29 mouse cellular contexts compared by ENCODE assay signal in the genomic region with DNA sequence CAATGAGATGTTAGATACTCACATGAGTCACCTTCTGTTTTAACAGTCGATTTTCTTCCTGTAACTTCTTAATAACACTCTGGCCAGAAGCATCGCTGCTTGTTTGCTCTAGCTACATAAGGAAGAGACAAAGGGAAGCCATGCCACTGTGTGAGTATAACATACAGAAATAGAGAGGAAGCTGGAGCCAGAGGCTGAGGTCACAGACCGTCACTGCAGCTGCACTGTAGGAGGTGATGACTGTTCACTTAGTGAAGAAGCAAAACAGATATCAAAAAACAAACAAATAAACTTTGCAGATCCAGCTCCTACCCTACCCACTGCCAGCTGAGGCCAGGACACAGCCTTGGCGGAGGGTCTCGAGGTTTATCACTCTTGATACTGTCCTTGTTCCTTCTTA. TPM values are rescaled to one million over a fixed set of nuclear protein-coding genes. Genes with fewer than 3 reads are reported as not detected.
DNase-seq lines count a peak whose midpoint lies in the region; ATAC-seq and TF ChIP-seq lines count a peak whose summit lies in the region.
"Had no signal": no experiment of that assay in that cellular context is flagged by ENCODE, and none has a peak within 500 bp of the region (broad histone marks: within the 10 kb centered on the region; RNA-seq: fewer than 3 reads in every experiment).

No protein-coding gene starts in this region.

- TF ChIP-seq CTCF in intestine, postnatal 0 days (IDR thresholded peaks at IDR 0.05; ENCODE audit: low read depth): no peak
- TF ChIP-seq CTCF in cerebellum, adult 2 months (IDR thresholded peaks at IDR 0.05; ENCODE audit: borderline replicate concordance, insufficient read depth, low read depth, low read length): no peak

- H3K27me3 ChIP-seq in intestine, embryonic 14.5 days (replicated peaks; ENCODE audit: control insufficient read depth, insufficient read depth, low read length): no peaks in the 10 kb centered on the region
- H3K27me3 ChIP-seq in intestine, postnatal 0 days (replicated peaks; ENCODE audit: control insufficient read depth, insufficient read depth, low read length): no peaks in the 10 kb centered on the region
- H3K27me3 ChIP-seq in cerebellum, adult 2 months (ENCODE audit: control insufficient read depth, insufficient read depth, low read length): no peaks in the 10 kb centered on the region
- H3K27me3 ChIP-seq: embryonic facial prominence, embryonic 15.5 days; forebrain, embryonic 12.5 days; heart, embryonic 15.5 days; hindbrain, embryonic 13.5 days; limb, embryonic 12.5 days; liver, embryonic 12.5 days; midbrain, embryonic 13.5 days had no signal

- 69% methylated on average over 5 of the region's 5 CpGs for WGBS in intestine, embryonic 14.5 days
- WGBS in intestine, postnatal 0 days: 71% methylated on average over 5 of the region's 5 CpGs
- WGBS in cerebellum, adult 2 months: 90% methylated on average over 5 of the region's 5 CpGs

- TF ChIP-seq POLR2A in cerebellum, adult 2 months (IDR thresholded peaks at IDR 0.05; ENCODE audit: borderline replicate concordance, insufficient read depth, low read length): no peak

- H3K9ac ChIP-seq in intestine, embryonic 14.5 days (ENCODE audit: low read length): no peak overlapping the region
- no peak overlapping the region for H3K9ac ChIP-seq in intestine, postnatal 0 days (ENCODE audit: low read depth, low read length)
- H3K9ac ChIP-seq: embryonic facial prominence, embryonic 15.5 days; forebrain, embryonic 12.5 days; heart, embryonic 15.5 days; hindbrain, embryonic 13.5 days; limb, embryonic 12.5 days; liver, embryonic 12.5 days; liver, postnatal 0 days; midbrain, embryonic 13.5 days had no signal

- H3K4me2 ChIP-seq in intestine, embryonic 14.5 days (ENCODE audit: low read length): no peak overlapping the region
- no peak overlapping the region for H3K4me2 ChIP-seq in intestine, postnatal 0 days (replicated peaks; ENCODE audit: low read depth)
- H3K4me2 ChIP-seq: embryonic facial prominence, embryonic 15.5 days; forebrain, embryonic 12.5 days; heart, embryonic 15.5 days; hindbrain, embryonic 13.5 days; limb, embryonic 12.5 days; liver, embryonic 12.5 days; midbrain, embryonic 13.5 days had no signal

- H3K4me3 ChIP-seq in intestine, embryonic 14.5 days (ENCODE audit: low read depth, low read length): no peak overlapping the region
- H3K4me3 ChIP-seq in intestine, postnatal 0 days (ENCODE audit: low read depth, low read length): no peak overlapping the region
- H3K4me3 ChIP-seq in cerebellum, adult 2 months (replicated peaks; ENCODE audit: insufficient read depth, low read depth, low read length): no peak overlapping the region
- H3K4me3 ChIP-seq: embryonic facial prominence, embryonic 10.5 days; embryonic facial prominence, embryonic 15.5 days; forebrain, embryonic 12.5 days; heart, embryonic 10.5 days; heart, embryonic 15.5 days; hindbrain, embryonic 13.5 days; limb, embryonic 12.5 days; liver, embryonic 12.5 days; midbrain, embryonic 13.5 days had no signal

- peak; percentile 47 for DNase-seq in intestine, embryonic 14.5 days (ENCODE audit: low spot score)
- DNase-seq in induced T-regulatory cell, adult 2 months (ENCODE audit: low read depth): peak; percentile 53
- DNase-seq in thymus, postnatal 4 days: no peak
- DNase-seq in cerebellum, adult 2 months: no peak
- DNase-seq in lung, postnatal 14 days: no peak
- DNase-seq: adrenal gland, postnatal 10 days; cerebellum, adult 18-20 months; cerebellum, postnatal 14 days; gastrocnemius, postnatal 10 days; heart, postnatal 4 days; kidney, adult 2 months; kidney, postnatal 36 days; liver, postnatal 0 days; lung, postnatal 4 days; right cerebral cortex, postnatal 25 days; thymus, adult 18-20 months; thymus, postnatal 25 days had no signal

- H3K27ac ChIP-seq in intestine, embryonic 14.5 days (ENCODE audit: low read depth): no peak overlapping the region
- no peak overlapping the region for H3K27ac ChIP-seq in intestine, postnatal 0 days (ENCODE audit: low read depth, low read length)
- no peak overlapping the region for H3K27ac ChIP-seq in cerebellum, adult 2 months (ENCODE audit: insufficient read depth, low read length)
- H3K27ac ChIP-seq: embryonic facial prominence, embryonic 10.5 days; embryonic facial prominence, embryonic 15.5 days; forebrain, embryonic 12.5 days; heart, embryonic 10.5 days; heart, embryonic 15.5 days; hindbrain, embryonic 13.5 days; limb, embryonic 12.5 days; liver, embryonic 12.5 days; midbrain, embryonic 13.5 days had no signal

- H3K36me3 ChIP-seq in intestine, embryonic 14.5 days (ENCODE audit: control insufficient read depth, insufficient read depth, low read length): peaks cover 12% of the 10 kb centered on the region; the same call in 1 of the 2 replicates
- peaks cover 35% of the 10 kb centered on the region for H3K36me3 ChIP-seq in intestine, postnatal 0 days (ENCODE audit: control insufficient read depth, insufficient read depth)
- H3K36me3 ChIP-seq: embryonic facial prominence, embryonic 10.5 days; forebrain, embryonic 12.5 days; hindbrain, embryonic 13.5 days; limb, embryonic 12.5 days had no signal

- H3K4me1 ChIP-seq in intestine, embryonic 14.5 days (replicated peaks; ENCODE audit: control insufficient read depth, insufficient read depth, low read length): no peaks in the 10 kb centered on the region
- H3K4me1 ChIP-seq in intestine, postnatal 0 days (replicated peaks; ENCODE audit: control insufficient read depth, insufficient read depth, low read length): no peaks in the 10 kb centered on the region
- H3K4me1 ChIP-seq in cerebellum, adult 2 months (ENCODE audit: control insufficient read depth, insufficient read depth, low read length): peaks cover 11% of the 10 kb centered on the region
- H3K4me1 ChIP-seq: embryonic facial prominence, embryonic 15.5 days; forebrain, embryonic 12.5 days; heart, embryonic 15.5 days; hindbrain, embryonic 13.5 days; limb, embryonic 12.5 days; midbrain, embryonic 13.5 days had no signal

- ATAC-seq in intestine, embryonic 14.5 days (replicated peaks; ENCODE audit: low FRiP score, low TSS enrichment, low read depth): no peak
- no peak for ATAC-seq in intestine, postnatal 0 days
- ATAC-seq in CD4-positive, CD25-positive, alpha-beta regulatory T cell, adult 4 months: peak; percentile 60
- ATAC-seq: liver, embryonic 12.5 days; liver, postnatal 0 days; midbrain, embryonic 13.5 days had no signal

- no peaks in the 10 kb centered on the region for H3K9me3 ChIP-seq in intestine, embryonic 14.5 days (ENCODE audit: control insufficient read depth, low read length)
- H3K9me3 ChIP-seq in intestine, postnatal 0 days (ENCODE audit: control insufficient read depth): no peaks in the 10 kb centered on the region
- H3K9me3 ChIP-seq: embryonic facial prominence, embryonic 10.5 days; embryonic facial prominence, embryonic 15.5 days; forebrain, embryonic 12.5 days; G1E; heart, embryonic 10.5 days; heart, embryonic 15.5 days; hindbrain, embryonic 13.5 days; limb, embryonic 12.5 days; liver, embryonic 12.5 days; midbrain, embryonic 13.5 days had no signal

RNA-seq across cellular contexts. Expression of a gene that starts 12.9 kb away (rescaled TPM):
- polyA plus RNA-seq in intestine, embryonic 14.5 days (2014; fragmentation: Nextera tagmentation; extraction: Ambion mirVana): 12.9 and 19.4 TPM in 2 replicates
- 8.9 and 10.3 TPM in 2 replicates for polyA plus RNA-seq in intestine, postnatal 0 days (2015; fragmentation: Nextera tagmentation; extraction: Ambion mirVana)
- 10 to 100 TPM; 26.9 to 31.4 TPM for polyA plus RNA-seq in CD4-positive, CD25-positive, alpha-beta regulatory T cell, adult 4 months (2017; shearing (Covaris generic))
- polyA plus RNA-seq in cerebellum, adult 2 months (2012; rRNA removed): 9.6 and 10.0 TPM in 2 replicates

RNA-seq across cellular contexts. Expression of a gene that starts 24.8 kb away (rescaled TPM):
- 5.7 and 7.7 TPM in 2 replicates for polyA plus RNA-seq in intestine, embryonic 14.5 days (2014; fragmentation: Nextera tagmentation; extraction: Ambion mirVana)
- 3.6 and 6.1 TPM in 2 replicates for polyA plus RNA-seq in intestine, postnatal 0 days (2015; fragmentation: Nextera tagmentation; extraction: Ambion mirVana)
- polyA plus RNA-seq in CD4-positive, CD25-positive, alpha-beta regulatory T cell, adult 4 months (2017; shearing (Covaris generic)): 10 to 100 TPM in 1 of 2 experiments, 1 to 10 TPM in 1; 6.0 to 18.6 TPM
- polyA plus RNA-seq in cerebellum, adult 2 months (2012; rRNA removed): 3.2 and 3.6 TPM in 2 replicates

Comparison
In these comparisons a context has a peak if more than half of its experiments do, and no peak if none do; other contexts are left out.
1. DNase-seq: peak in intestine, embryonic 14.5 days (single experiment) and induced T-regulatory cell, adult 2 months (single experiment); none in thymus, postnatal 4 days (single experiment), cerebellum, adult 2 months (0 of 2) and lung, postnatal 14 days (single experiment).